Mouse (Mus musculus) erythroblast, embryonic 14.5 days (primary cell): ENCODE measurements around the gene Fam205c.
"Not testable (repeated sequence)": the region's sequence is repeated elsewhere in the genome, so short reads cannot be mapped to it uniquely, and the experiment has no call there.

Experiments
- GATA1 ChIP-seq: IDR thresholded peaks from 2 replicates; pipeline ENCODE4 v1.6.1; 2012; ENCODE audit warnings: low read length, inconsistent platforms, mixed read lengths
- TAL1 ChIP-seq: IDR thresholded peaks from 3 replicates; pipeline ENCODE4 v1.6.1; 2012; ENCODE audit warnings: low read length, inconsistent platforms, mixed read lengths

GRCm38 (mm10) chr4:42856671-42857070 lies 17.4 kb downstream of the Fam205c start, which contains the start of gene Gm12394:
- not testable (repeated sequence) for TF ChIP-seq TAL1, GATA1
